Mouse (Mus musculus) effector memory CD4-positive, alpha-beta T cell, adult 5 months (primary cell): ENCODE results near the gene Wdr24. TPM values are rescaled to one million over a fixed set of nuclear protein-coding genes. Genes with fewer than 3 reads are reported as not detected.

ENCODE experiments used
- polyA plus RNA-seq: library from polyadenylated mRNA; unstranded; fragments of 100-300 nt; shearing (Covaris generic); gene quantifications from one replicate; pipeline ENCODE4 v1.2.1, GENCODE M21; 2017

Wdr24 gene
- polyA plus RNA-seq, 1 experiment from 2014 or later: 19.3 TPM

Other genes with a start within 250 kb of the Wdr24 start
- 15.5 TPM for gene Lmf1, start 244.5 kb upstream of the Wdr24 start, polyA plus RNA-seq
- not detected for gene Gng13, start 106.5 kb upstream of the Wdr24 start, polyA plus RNA-seq
- 4.7 TPM for gene Chtf18, start 96.2 kb upstream of the Wdr24 start, polyA plus RNA-seq
- 4.0 TPM for gene Rpusd1, start 96.0 kb upstream of the Wdr24 start, polyA plus RNA-seq
- not detected for gene Mslnl, start 87.6 kb upstream of the Wdr24 start, polyA plus RNA-seq
- not detected for gene Msln, start 69.2 kb upstream of the Wdr24 start, polyA plus RNA-seq
- gene Narfl, start 49.9 kb upstream of the Wdr24 start, polyA plus RNA-seq: 15.6 TPM
- gene Haghl, start 38.0 kb upstream of the Wdr24 start, polyA plus RNA-seq: 23.1 TPM
- 0.29 TPM for gene Ccdc78, start 37.0 kb upstream of the Wdr24 start, polyA plus RNA-seq
- 125 TPM for gene Fam173a, start 30.7 kb upstream of the Wdr24 start, polyA plus RNA-seq
- gene AC134908.4, start 28.0 kb upstream of the Wdr24 start, polyA plus RNA-seq: not detected
- 28.1 TPM for gene Metrn, start 26.5 kb upstream of the Wdr24 start, polyA plus RNA-seq
- gene Fbxl16, start 14.5 kb upstream of the Wdr24 start, polyA plus RNA-seq: not detected
- gene Jmjd8, start 5.2 kb downstream of the Wdr24 start, polyA plus RNA-seq: 18.3 TPM
- gene Stub1, start 9.8 kb downstream of the Wdr24 start, polyA plus RNA-seq: 126 TPM
- gene Rhbdl1, start 13.7 kb downstream of the Wdr24 start, polyA plus RNA-seq: not detected
- gene Gm20683, start 18.1 kb downstream of the Wdr24 start, polyA plus RNA-seq: 1.9 TPM
- 27.1 TPM for gene Rhot2, start 21.2 kb downstream of the Wdr24 start, polyA plus RNA-seq
- 20.9 TPM for gene Wdr90, start 37.9 kb downstream of the Wdr24 start, polyA plus RNA-seq
- 18.5 TPM for gene Mcrip2, start 45.1 kb downstream of the Wdr24 start, polyA plus RNA-seq
- gene Mettl26, start 51.4 kb downstream of the Wdr24 start, polyA plus RNA-seq: 41.5 TPM
- 0.21 TPM for gene Wfikkn1, start 57.2 kb downstream of the Wdr24 start, polyA plus RNA-seq
- gene Rab40c, start 96.1 kb downstream of the Wdr24 start, polyA plus RNA-seq: 17.2 TPM
- gene Pigq, start 121.3 kb downstream of the Wdr24 start, polyA plus RNA-seq: 39.1 TPM
- gene Nhlrc4, start 121.3 kb downstream of the Wdr24 start, polyA plus RNA-seq: not detected
- not detected for gene A930017K11Rik, start 128.9 kb downstream of the Wdr24 start, polyA plus RNA-seq
- gene Capn15, start 162.2 kb downstream of the Wdr24 start, polyA plus RNA-seq: 21.9 TPM
- gene Rab11fip3, start 245.9 kb downstream of the Wdr24 start, polyA plus RNA-seq: 20.2 TPM